11 mouse cellular contexts compared by ENCODE assay signal in the genomic region with DNA sequence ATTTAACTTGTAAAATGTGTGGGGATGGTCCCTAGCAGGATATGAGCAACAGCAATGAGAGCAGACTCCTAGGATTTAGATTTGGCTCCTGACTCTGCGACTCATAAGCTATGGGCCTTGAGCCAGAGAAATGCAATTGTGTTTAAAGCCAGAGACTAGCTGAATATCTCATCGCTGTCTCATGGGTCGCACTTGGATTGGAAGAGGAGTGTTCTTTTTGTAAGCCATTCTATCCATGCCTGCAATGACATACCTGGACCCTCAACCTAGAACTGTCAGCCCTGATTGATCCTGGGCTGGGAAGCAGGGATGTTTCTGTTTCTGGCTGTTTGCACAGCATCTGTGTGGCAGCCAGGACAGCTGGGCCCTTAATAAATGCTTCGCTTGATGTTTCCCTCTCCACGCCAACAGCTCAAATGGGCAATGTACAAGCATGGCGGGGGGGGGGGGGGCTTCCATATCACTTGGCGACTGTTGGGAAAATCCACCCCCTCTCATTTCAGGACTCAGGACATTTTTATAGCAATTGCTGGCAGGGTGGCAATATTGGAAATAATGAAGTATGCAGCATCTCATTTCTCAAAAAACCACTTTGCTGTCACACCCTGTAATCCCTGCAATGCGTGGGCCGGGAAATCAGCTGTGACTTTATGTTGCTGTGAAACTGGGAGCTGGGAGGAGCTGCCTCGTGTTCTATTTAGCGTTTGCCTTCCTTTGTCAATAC.
DNase-seq lines count a peak whose midpoint lies in the region; ATAC-seq lines count a peak whose summit lies in the region.
"Had no signal": no experiment of that assay in that cellular context is flagged by ENCODE, and none has a peak within 500 bp of the region (broad histone marks: within the 10 kb centered on the region; RNA-seq: fewer than 3 reads in every experiment).

No protein-coding gene starts in this region.

- 65% methylated on average over 11 of the region's 11 CpGs for WGBS in neural tube, embryonic 11.5 days
- WGBS in hindbrain, embryonic 14.5 days, result 41% methylated on average over 11 of the region's 11 CpGs

- H3K9me3 ChIP-seq in neural tube, embryonic 11.5 days (ENCODE audit: control insufficient read depth, low read length), result no peaks in the 10 kb centered on the region
- no peaks in the 10 kb centered on the region for H3K9me3 ChIP-seq in hindbrain, embryonic 14.5 days (ENCODE audit: control insufficient read depth, low read length)
- H3K9me3 ChIP-seq: midbrain, embryonic 12.5 days; stomach, embryonic 15.5 days had no signal

- no peaks in the 10 kb centered on the region for H3K36me3 ChIP-seq in neural tube, embryonic 11.5 days (ENCODE audit: control insufficient read depth, insufficient read depth, low read length)
- no peaks in the 10 kb centered on the region for H3K36me3 ChIP-seq in hindbrain, embryonic 14.5 days (replicated peaks; ENCODE audit: control insufficient read depth, insufficient read depth)
- H3K36me3 ChIP-seq: midbrain, embryonic 12.5 days; stomach, embryonic 15.5 days had no signal

- H3K9ac ChIP-seq in neural tube, embryonic 11.5 days (ENCODE audit: low read length), result no peak overlapping the region
- H3K9ac ChIP-seq in hindbrain, embryonic 14.5 days, result no peak overlapping the region
- H3K9ac ChIP-seq: midbrain, embryonic 12.5 days; stomach, embryonic 15.5 days had no signal

- DNase-seq in neural tube, embryonic 11.5 days (ENCODE audit: low spot score), result no peak
- no peak for DNase-seq in neural tube, embryonic 10.5 days (ENCODE audit: extremely low spot score, low spot score)
- DNase-seq in hindbrain, embryonic 14.5 days (ENCODE audit: low spot score), result peak; percentile 52
- DNase-seq in left cerebral cortex, postnatal 36 days (ENCODE audit: low spot score in 2 of 2), result peak; percentile 21 to 41
- DNase-seq in skeletal muscle tissue, adult 2 months (ENCODE audit: low read depth, low spot score), result peak; percentile 10
- no peak for DNase-seq in testis, postnatal 10 days (ENCODE audit: low spot score)
- DNase-seq in heart, postnatal 25 days (ENCODE audit: low spot score), result no peak
- no peak for DNase-seq in urinary bladder, postnatal 25 days (ENCODE audit: low spot score)
- DNase-seq: kidney, postnatal 4 days had no signal

- H3K4me3 ChIP-seq in neural tube, embryonic 11.5 days (ENCODE audit: low read depth, low read length), result no peak overlapping the region
- H3K4me3 ChIP-seq in hindbrain, embryonic 14.5 days (replicated peaks; ENCODE audit: low read length), result no peak overlapping the region
- H3K4me3 ChIP-seq: midbrain, embryonic 12.5 days; stomach, embryonic 15.5 days had no signal

- intact Hi-C loops in left cerebral cortex, postnatal 36 days (cut with DNase I), result no loop called here
- intact Hi-C loops in heart, postnatal 25 days (cut with DNase I), result no loop called here

- no peaks in the 10 kb centered on the region for H3K27me3 ChIP-seq in neural tube, embryonic 11.5 days (ENCODE audit: control insufficient read depth, insufficient read depth, low read length)
- no peaks in the 10 kb centered on the region for H3K27me3 ChIP-seq in hindbrain, embryonic 14.5 days (ENCODE audit: control insufficient read depth, insufficient read depth, low read length)
- H3K27me3 ChIP-seq: midbrain, embryonic 12.5 days; stomach, embryonic 15.5 days had no signal

- peak overlapping the region; percentile 42; the same call in 1 of the 2 replicates for H3K27ac ChIP-seq in neural tube, embryonic 11.5 days (ENCODE audit: low read depth, low read length)
- 0 out of 2 replicates have a peak overlapping the region, but pooled peaks have one; percentile 4 for H3K27ac ChIP-seq in hindbrain, embryonic 14.5 days
- H3K27ac ChIP-seq: midbrain, embryonic 12.5 days; stomach, embryonic 15.5 days had no signal

- 0 out of 2 replicates have a peak, but pooled peaks cover 2% of the 10 kb centered on the region for H3K4me1 ChIP-seq in neural tube, embryonic 11.5 days (ENCODE audit: control insufficient read depth, insufficient read depth, low read length)
- H3K4me1 ChIP-seq in hindbrain, embryonic 14.5 days (replicated peaks; ENCODE audit: control insufficient read depth, insufficient read depth, low read length), result 0 out of 2 replicates have a peak, but pooled peaks cover 6% of the 10 kb centered on the region
- H3K4me1 ChIP-seq: stomach, embryonic 15.5 days had no signal

- H3K4me2 ChIP-seq in neural tube, embryonic 11.5 days (ENCODE audit: low read depth), result no peak overlapping the region
- H3K4me2 ChIP-seq in hindbrain, embryonic 14.5 days (replicated peaks), result no peak overlapping the region
- H3K4me2 ChIP-seq: midbrain, embryonic 12.5 days; stomach, embryonic 15.5 days had no signal

- ATAC-seq in neural tube, embryonic 11.5 days (ENCODE audit: insufficient read depth, low FRiP score, low TSS enrichment), result peak; percentile 46
- peak; percentile 89 for ATAC-seq in hindbrain, embryonic 14.5 days (ENCODE audit: low FRiP score)

Comparison
In these comparisons a context has a peak if more than half of its experiments do, and no peak if none do; other contexts are left out.
1. DNase-seq: peak in hindbrain, embryonic 14.5 days (single experiment), left cerebral cortex, postnatal 36 days (2 of 2) and skeletal muscle tissue, adult 2 months (single experiment); none in neural tube, embryonic 11.5 days (single experiment), neural tube, embryonic 10.5 days (single experiment), testis, postnatal 10 days (single experiment), heart, postnatal 25 days (single experiment) and urinary bladder, postnatal 25 days (single experiment).